Mouse (Mus musculus): ENCODE data around the gene Vasp. TPM values are rescaled to one million over a fixed set of nuclear protein-coding genes. Genes with fewer than 3 reads are reported as not detected.

Gene Vasp
- polyA plus RNA-seq, 1 experiment = 145 TPM

GRCm38 (mm10) chr7:19243858-19244257 lies 27.8 kb downstream of the Vasp start:
- Histone ChIP-seq H3K79me2 (ENCODE audit: control insufficient read depth, insufficient read depth) (peaks cover 42% of the 10 kb centered on the region), H3K27me3 (ENCODE audit: control insufficient read depth, insufficient read depth, insufficient read length) (no peaks in the 10 kb centered on the region), H3ac (ENCODE audit: control insufficient read depth, insufficient read length, low read depth) (no peak overlapping the region), H3K36me3 (ENCODE audit: control insufficient read depth, insufficient read depth) (peaks cover 5% of the 10 kb centered on the region), H3K79me3 (ENCODE audit: low read depth) (peaks cover 11% of the 10 kb centered on the region), H3K4me3 (ENCODE audit: insufficient read depth, poor library complexity, severe bottlenecking) (no peak overlapping the region)
- TF ChIP-seq MYOD1 (IDR thresholded peaks at IDR 0.05; ENCODE audit: control insufficient read depth, insufficient read length, low read depth) (no peak), FOSL1 (IDR thresholded peaks at IDR 0.05; ENCODE audit: insufficient read depth, low read length, poor library complexity, severe bottlenecking) (no peak), CTCF (IDR thresholded peaks at IDR 0.05; ENCODE audit: control insufficient read depth, insufficient read depth, insufficient read length) (no peak), CEBPB (IDR thresholded peaks at IDR 0.05; ENCODE audit: low read depth) (no peak), MYOG (IDR thresholded peaks at IDR 0.05; ENCODE audit: control insufficient read depth, extremely low read depth, insufficient read length) (no peak), USF1 (IDR thresholded peaks at IDR 0.05; ENCODE audit: low read depth) (no peak), MAX (IDR thresholded peaks at IDR 0.05) (no peak)

DNA sequence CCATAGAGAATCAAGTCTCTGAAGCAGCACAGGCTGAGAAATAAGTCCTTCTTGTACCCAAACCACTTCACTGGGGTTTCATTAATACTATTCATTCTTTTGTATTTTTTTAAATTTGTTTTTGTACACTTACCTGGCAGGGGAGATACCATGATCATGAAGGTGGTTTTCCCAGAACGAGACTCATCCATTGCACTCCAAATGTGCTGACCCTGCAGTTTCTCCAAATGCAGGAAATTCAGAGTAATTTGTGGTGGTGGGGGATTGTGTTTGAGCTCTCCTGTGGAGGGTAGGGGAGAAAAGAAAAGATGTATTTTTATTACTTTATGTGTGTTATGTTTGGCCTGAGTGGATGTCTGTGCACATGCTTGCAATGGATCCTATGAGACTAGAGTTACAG lies 29.6 kb downstream of the Vasp start:
- Histone ChIP-seq H3K79me2 (ENCODE audit: control insufficient read depth, insufficient read depth) (peaks cover 49% of the 10 kb centered on the region), H3K36me3 (ENCODE audit: control insufficient read depth, insufficient read depth) (no peaks in the 10 kb centered on the region), H3K27me3 (ENCODE audit: control insufficient read depth, insufficient read depth, insufficient read length) (no peaks in the 10 kb centered on the region), H3K79me3 (ENCODE audit: low read depth) (peaks cover 13% of the 10 kb centered on the region), H3ac (ENCODE audit: control insufficient read depth, insufficient read length, low read depth) (no peak overlapping the region), H3K4me3 (ENCODE audit: insufficient read depth, poor library complexity, severe bottlenecking) (no peak overlapping the region)
- no peak for TF ChIP-seq CTCF (IDR thresholded peaks at IDR 0.05; ENCODE audit: control insufficient read depth, insufficient read depth, insufficient read length)
- TF ChIP-seq MYOG (IDR thresholded peaks at IDR 0.05; ENCODE audit: control insufficient read depth, extremely low read depth, insufficient read length) = no peak
- TF ChIP-seq USF1 (IDR thresholded peaks at IDR 0.05; ENCODE audit: low read depth) = no peak
- TF ChIP-seq FOSL1 (IDR thresholded peaks at IDR 0.05; ENCODE audit: insufficient read depth, low read length, poor library complexity, severe bottlenecking) = no peak
- TF ChIP-seq CEBPB (IDR thresholded peaks at IDR 0.05; ENCODE audit: low read depth) = no peak

DNA sequence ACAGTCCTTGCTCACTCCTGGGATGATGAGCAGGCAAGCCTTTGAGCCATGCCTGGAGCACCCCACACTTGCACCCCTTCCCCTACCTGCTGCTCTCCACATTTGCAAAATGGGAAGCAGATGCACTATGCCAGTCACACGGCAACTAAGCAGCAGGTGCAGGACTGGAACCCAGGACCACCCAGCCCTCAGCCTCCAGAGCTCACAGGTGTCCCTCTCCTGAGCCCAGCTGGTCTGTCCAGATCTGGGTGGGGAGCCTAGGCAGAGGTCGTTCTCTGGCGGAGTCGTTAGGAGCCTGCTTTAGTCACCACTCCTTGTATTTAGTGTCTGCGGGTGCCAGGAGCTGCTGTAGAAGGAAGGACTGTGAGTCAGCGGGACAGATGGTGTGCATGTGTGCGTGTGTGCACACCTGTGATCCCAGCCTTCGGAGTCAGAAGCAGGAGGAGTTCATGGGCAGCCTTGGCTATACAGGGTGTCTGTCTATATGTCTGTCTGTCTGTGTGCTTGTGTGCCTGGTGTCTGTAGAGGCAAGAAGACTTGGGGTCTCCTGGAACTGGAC lies 30.6 kb downstream of the Vasp start:
- Histone ChIP-seq H3K36me3 (ENCODE audit: control insufficient read depth, insufficient read depth) (no peaks in the 10 kb centered on the region), H3ac (ENCODE audit: control insufficient read depth, insufficient read length, low read depth) (no peak overlapping the region), H3K27me3 (ENCODE audit: control insufficient read depth, insufficient read depth, insufficient read length) (no peaks in the 10 kb centered on the region), H3K79me3 (ENCODE audit: low read depth) (peaks cover 16% of the 10 kb centered on the region), H3K4me3 (ENCODE audit: insufficient read depth, poor library complexity, severe bottlenecking) (no peak overlapping the region), H3K79me2 (ENCODE audit: control insufficient read depth, insufficient read depth) (peaks cover 58% of the 10 kb centered on the region)
- no peak for TF ChIP-seq CEBPB (IDR thresholded peaks at IDR 0.05; ENCODE audit: low read depth)
- TF ChIP-seq MYOD1 (IDR thresholded peaks at IDR 0.05; ENCODE audit: control insufficient read depth, insufficient read length, low read depth) = no peak
- TF ChIP-seq CTCF (IDR thresholded peaks at IDR 0.05; ENCODE audit: control insufficient read depth, insufficient read depth, insufficient read length) = no peak
- TF ChIP-seq FOSL1 (IDR thresholded peaks at IDR 0.05; ENCODE audit: insufficient read depth, low read length, poor library complexity, severe bottlenecking) = no peak
- no peak for TF ChIP-seq USF1 (IDR thresholded peaks at IDR 0.05; ENCODE audit: low read depth)
- no peak for TF ChIP-seq MAX (IDR thresholded peaks at IDR 0.05)
- no peak for TF ChIP-seq MYOG (IDR thresholded peaks at IDR 0.05; ENCODE audit: control insufficient read depth, extremely low read depth, insufficient read length)

- peaks cover 68% of the 10 kb centered on the region for H3K79me2 ChIP-seq (ENCODE audit: control insufficient read depth, insufficient read depth)
- peaks cover 20% of the 10 kb centered on the region for H3K79me3 ChIP-seq (ENCODE audit: low read depth)
- H3K36me3 ChIP-seq (ENCODE audit: control insufficient read depth, insufficient read depth) = no peaks in the 10 kb centered on the region
- no peaks in the 10 kb centered on the region for H3K27me3 ChIP-seq (ENCODE audit: control insufficient read depth, insufficient read depth, insufficient read length)
- no peak overlapping the region for H3K4me3 ChIP-seq (ENCODE audit: insufficient read depth, poor library complexity, severe bottlenecking)
- no peak overlapping the region for H3ac ChIP-seq (ENCODE audit: control insufficient read depth, insufficient read length, low read depth)
- TF ChIP-seq USF1 (IDR thresholded peaks at IDR 0.05; ENCODE audit: low read depth) (no peak), CEBPB (IDR thresholded peaks at IDR 0.05; ENCODE audit: low read depth) (no peak), MAX (IDR thresholded peaks at IDR 0.05) (no peak), FOSL1 (IDR thresholded peaks at IDR 0.05; ENCODE audit: insufficient read depth, low read length, poor library complexity, severe bottlenecking) (no peak), MYOD1 (IDR thresholded peaks at IDR 0.05; ENCODE audit: control insufficient read depth, insufficient read length, low read depth) (no peak), MYOG (IDR thresholded peaks at IDR 0.05; ENCODE audit: control insufficient read depth, extremely low read depth, insufficient read length) (no peak), CTCF (IDR thresholded peaks at IDR 0.05; ENCODE audit: control insufficient read depth, insufficient read depth, insufficient read length) (no peak)
These were observed 31.6 kb downstream of the Vasp start for GRCm38 (mm10) chr7:19239986-19240385.

- TF ChIP-seq USF1 (IDR thresholded peaks at IDR 0.05; ENCODE audit: low read depth) (no peak), CEBPB (IDR thresholded peaks at IDR 0.05; ENCODE audit: low read depth) (no peak), CTCF (IDR thresholded peaks at IDR 0.05; ENCODE audit: control insufficient read depth, insufficient read depth, insufficient read length) (peak; percentile 55), MYOG (IDR thresholded peaks at IDR 0.05; ENCODE audit: control insufficient read depth, extremely low read depth, insufficient read length) (no peak), FOSL1 (IDR thresholded peaks at IDR 0.05; ENCODE audit: insufficient read depth, low read length, poor library complexity, severe bottlenecking) (no peak), MAX (IDR thresholded peaks at IDR 0.05) (no peak)
- peaks cover 72% of the 10 kb centered on the region for H3K79me2 ChIP-seq (ENCODE audit: control insufficient read depth, insufficient read depth)
- H3K4me3 ChIP-seq (ENCODE audit: insufficient read depth, poor library complexity, severe bottlenecking) = no peak overlapping the region
- peaks cover 22% of the 10 kb centered on the region for H3K79me3 ChIP-seq (ENCODE audit: low read depth)
- H3K36me3 ChIP-seq (ENCODE audit: control insufficient read depth, insufficient read depth) = no peaks in the 10 kb centered on the region
- no peak overlapping the region for H3ac ChIP-seq (ENCODE audit: control insufficient read depth, insufficient read length, low read depth)
- H3K27me3 ChIP-seq (ENCODE audit: control insufficient read depth, insufficient read depth, insufficient read length) = no peaks in the 10 kb centered on the region
These were observed 32.2 kb downstream of the Vasp start for GRCm38 (mm10) chr7:19239423-19239822.

GRCm38 (mm10) chr7:19238344-19238743 lies 33.3 kb downstream of the Vasp start:
- Histone ChIP-seq H3K36me3 (ENCODE audit: control insufficient read depth, insufficient read depth) (no peaks in the 10 kb centered on the region), H3ac (ENCODE audit: control insufficient read depth, insufficient read length, low read depth) (no peak overlapping the region), H3K27me3 (ENCODE audit: control insufficient read depth, insufficient read depth, insufficient read length) (no peaks in the 10 kb centered on the region), H3K4me3 (ENCODE audit: insufficient read depth, poor library complexity, severe bottlenecking) (no peak overlapping the region), H3K79me3 (ENCODE audit: low read depth) (peaks cover 26% of the 10 kb centered on the region), H3K79me2 (ENCODE audit: control insufficient read depth, insufficient read depth) (peaks cover 77% of the 10 kb centered on the region)
- TF ChIP-seq USF1 (IDR thresholded peaks at IDR 0.05; ENCODE audit: low read depth) (no peak), MYOG (IDR thresholded peaks at IDR 0.05; ENCODE audit: control insufficient read depth, extremely low read depth, insufficient read length) (no peak), CEBPB (IDR thresholded peaks at IDR 0.05; ENCODE audit: low read depth) (no peak), FOSL1 (IDR thresholded peaks at IDR 0.05; ENCODE audit: insufficient read depth, low read length, poor library complexity, severe bottlenecking) (no peak), MAX (IDR thresholded peaks at IDR 0.05) (no peak), MYOD1 (IDR thresholded peaks at IDR 0.05; ENCODE audit: control insufficient read depth, insufficient read length, low read depth) (no peak), CTCF (IDR thresholded peaks at IDR 0.05; ENCODE audit: control insufficient read depth, insufficient read depth, insufficient read length) (no peak)

All from C2C12 (cell line).